In genomic region chr7:133792771-133793170, GRCm38 (mm10) we compare ENCODE assay signal across 13 mouse cellular contexts. TPM values are rescaled to one million over a fixed set of nuclear protein-coding genes. Genes with fewer than 3 reads are reported as not detected.
"Had no signal": no experiment of that assay in that cellular context is flagged by ENCODE, and none has a peak within 500 bp of the region (broad histone marks: within the 10 kb centered on the region; RNA-seq: fewer than 3 reads in every experiment).

No protein-coding gene starts in this region.

- H3K9me3 ChIP-seq: limb, embryonic 10.5 days; midbrain, embryonic 10.5 days; neural tube, embryonic 13.5 days had no signal

- H3K27ac ChIP-seq: limb, embryonic 10.5 days; liver, embryonic 14.5 days; midbrain, embryonic 10.5 days; neural tube, embryonic 13.5 days had no signal

- H3K27me3 ChIP-seq: neural tube, embryonic 13.5 days had no signal

- H3K4me2 ChIP-seq: neural tube, embryonic 13.5 days had no signal

- DNase-seq: lung, adult 2 months; lung, postnatal 14 days; retina, postnatal 1 day; right cerebral cortex, postnatal 4 days; spleen, adult 18-20 months; thymus, adult 2 months; thymus, postnatal 25 days had no signal

- H3K36me3 ChIP-seq: limb, embryonic 10.5 days; midbrain, embryonic 10.5 days; neural tube, embryonic 13.5 days had no signal

- H3K4me3 ChIP-seq: left cerebral cortex, adult 2 months; limb, embryonic 10.5 days; midbrain, embryonic 10.5 days; neural tube, embryonic 13.5 days had no signal

- H3K9ac ChIP-seq: liver, embryonic 14.5 days; neural tube, embryonic 13.5 days had no signal

RNA-seq across cellular contexts. Expression of gene Fank1, which starts 16.1 kb away (rescaled TPM):
- total RNA-seq: megakaryocyte progenitor cell, adult 5-6 weeks had no signal
